Mouse (Mus musculus): ENCODE measurements around the gene Fgb.

DNA sequence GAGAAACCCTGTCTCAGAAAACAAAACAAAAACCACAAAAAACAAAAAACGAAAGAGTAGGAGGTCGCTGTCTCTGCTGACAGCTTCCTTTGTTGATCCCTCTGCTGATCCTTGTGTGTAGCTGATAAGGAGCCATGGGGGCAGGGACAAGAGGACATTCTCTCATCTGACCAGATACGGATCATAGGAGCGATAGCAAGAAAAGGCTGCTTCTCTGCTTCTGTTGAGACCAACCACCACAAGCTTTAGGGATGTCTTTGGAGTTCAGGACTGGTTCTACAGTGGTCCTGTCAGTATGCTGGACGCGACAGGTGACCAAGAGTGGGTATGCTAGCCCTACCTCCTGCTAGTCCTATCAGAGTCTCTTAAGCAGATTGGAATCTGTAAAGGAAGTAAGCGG, 3.5 kb upstream of the Fgb start:
- TF ChIP-seq CTCF (IDR thresholded peaks at IDR 0.05; ENCODE audit: insufficient read depth, low read depth, low read length) (no peak), POLR2A (IDR thresholded peaks at IDR 0.05; ENCODE audit: insufficient read depth, low read depth, low read length) (no peak)

Measured in olfactory bulb, adult 2 months (tissue).